Mouse (Mus musculus): ENCODE data around the gene Psd4.

Psd4 gene

GRCm38 (mm10) chr2:24440056-24440455 is 72.7 kb downstream of the Psd4 start:
- no peak for DNase-seq (ENCODE audit: low spot score)

GRCm38 (mm10) chr2:24441899-24442298 is 74.5 kb downstream of the Psd4 start:
- no peak for DNase-seq (ENCODE audit: low spot score)

- DNase-seq (ENCODE audit: low spot score) = no peak
These were observed 75.0 kb downstream of the Psd4 start for GRCm38 (mm10) chr2:24442303-24442925.

GRCm38 (mm10) chr2:24443256-24443790 is 75.9 kb downstream of the Psd4 start:
- no peak for DNase-seq (ENCODE audit: low spot score)

- no peak for DNase-seq (ENCODE audit: low spot score)
These were observed 81.7 kb downstream of the Psd4 start for GRCm38 (mm10) chr2:24449111-24449510.

- no peak for DNase-seq (ENCODE audit: low spot score)
These were observed 85.8 kb downstream of the Psd4 start for GRCm38 (mm10) chr2:24453206-24453605.

GRCm38 (mm10) chr2:24454429-24455011 is 87.1 kb downstream of the Psd4 start:
- DNase-seq (ENCODE audit: low spot score) = no peak

GRCm38 (mm10) chr2:24455057-24455855 is 87.9 kb downstream of the Psd4 start:
- DNase-seq (ENCODE audit: low spot score) = no peak

GRCm38 (mm10) chr2:24456841-24457240 is 89.5 kb downstream of the Psd4 start:
- no peak for DNase-seq (ENCODE audit: low spot score)

- no peak for DNase-seq (ENCODE audit: low spot score)
These were observed 92.9 kb downstream of the Psd4 start for GRCm38 (mm10) chr2:24460112-24460807.

- DNase-seq (ENCODE audit: low spot score) = no peak
These were observed 93.4 kb downstream of the Psd4 start for GRCm38 (mm10) chr2:24460808-24461127.

Measured in MN1 (cell line).